Mouse (Mus musculus): ENCODE measurements at regions not wholly inside any gene's neighbourhood (a gene's known extent, or its start where the extent isn't known, plus 50 kb on each side); places are given as distances from the start of the nearest gene placed in this dataset.
A peak's percentile ranks its signal among the peaks of the same experiment; 100 is the strongest.
"Not testable (repeated sequence)": the region's sequence is repeated elsewhere in the genome, so short reads cannot be mapped to it uniquely, and the experiment has no call there.

- DNase-seq: no peak
These were observed 147.2 kb upstream of the Supt20 start for GRCm38 (mm10) chr3:54545393-54545792.

DNA sequence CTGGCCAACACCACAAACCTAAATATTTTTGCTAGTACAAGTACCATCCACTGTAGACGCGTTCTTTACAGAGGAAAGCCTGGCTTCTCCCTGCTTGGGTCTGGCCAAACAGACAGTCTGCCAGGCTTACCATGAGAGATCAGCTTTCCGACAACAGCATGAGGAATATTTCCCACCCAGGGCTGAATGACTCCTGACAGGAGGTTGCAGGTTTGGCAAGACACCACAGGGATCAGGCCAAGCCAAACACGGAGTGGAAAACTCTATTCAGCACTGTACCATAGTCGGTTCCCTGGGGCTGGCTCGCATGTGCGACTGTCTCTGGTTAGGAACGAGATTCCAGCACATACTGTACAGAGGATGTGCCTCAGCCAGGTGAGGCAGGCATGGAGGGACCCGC, 140.7 kb upstream of the Supt20 start:
- DNase-seq: peak; percentile 70

GRCm38 (mm10) chr3:54555954-54556353, 136.7 kb upstream of the Supt20 start:
- DNase-seq: no peak

- DNase-seq: no peak
These were observed 133.6 kb upstream of the Supt20 start for GRCm38 (mm10) chr3:54559053-54559452.

- peak; percentile 14 for DNase-seq
These were observed 133.1 kb upstream of the Supt20 start for GRCm38 (mm10) chr3:54559527-54559926.

DNA sequence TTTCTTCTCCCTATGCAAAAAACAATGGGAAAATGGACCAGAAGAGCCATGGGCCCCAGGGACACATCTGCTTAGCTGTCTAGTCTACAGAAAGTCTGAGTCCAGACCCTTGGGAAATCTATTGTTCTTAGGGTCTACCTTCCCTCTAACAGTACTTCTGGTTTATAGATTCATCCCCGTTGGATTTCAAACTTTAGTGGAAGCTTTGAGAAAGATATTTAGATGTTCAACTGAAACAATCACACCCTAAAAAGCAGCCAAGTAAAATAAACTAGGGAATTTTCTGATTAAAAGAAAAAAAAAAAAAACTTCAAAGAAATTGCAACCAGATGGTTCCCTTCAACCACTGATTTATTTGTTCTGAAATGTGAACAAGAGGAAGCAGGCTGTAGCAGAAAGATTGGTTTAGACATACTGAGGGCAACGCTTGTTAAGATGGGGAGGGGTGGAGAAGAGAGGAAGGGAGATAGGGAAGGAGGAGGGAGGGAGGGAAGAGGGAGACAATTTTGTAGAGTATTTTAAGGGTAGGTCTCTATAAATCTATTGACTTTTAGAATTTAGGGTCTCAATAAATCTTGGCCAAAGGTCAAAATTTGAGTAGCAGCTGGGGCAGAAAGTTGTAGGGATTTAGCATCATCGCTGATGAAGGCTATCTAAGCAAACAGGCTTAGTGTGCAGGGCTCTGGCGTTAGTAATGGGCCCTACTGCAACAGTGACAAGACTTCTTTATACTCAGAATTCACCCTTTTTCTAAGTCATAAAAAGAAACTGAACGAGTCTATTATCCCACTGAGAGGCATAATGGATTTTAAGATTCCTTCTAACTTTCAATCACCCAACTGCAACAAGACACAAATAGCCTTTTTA, 132.3 kb upstream of the Supt20 start:
- no peak for DNase-seq

DNA sequence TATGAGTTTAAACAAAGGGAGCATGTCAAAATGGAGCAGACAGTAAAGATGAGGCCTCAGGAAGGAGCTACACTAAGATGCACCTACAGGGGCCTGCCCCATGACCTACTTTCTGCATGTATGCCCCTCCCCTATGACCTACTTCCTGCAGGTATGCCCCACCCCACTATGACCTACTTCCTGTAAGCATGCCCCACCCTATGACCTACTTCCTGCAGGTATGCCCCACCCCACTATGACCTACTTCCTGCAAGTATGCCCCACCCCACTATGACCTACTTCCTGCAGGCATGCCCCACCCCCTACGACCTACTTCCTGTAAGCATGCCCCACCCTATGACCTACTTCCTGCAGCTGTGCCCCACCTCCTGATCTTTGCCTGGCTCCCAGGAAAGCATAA, 125.3 kb upstream of the Supt20 start:
- no peak for DNase-seq

- peak; percentile 26 for DNase-seq
These were observed 124.5 kb upstream of the Supt20 start for GRCm38 (mm10) chr3:54568096-54568495.

DNA sequence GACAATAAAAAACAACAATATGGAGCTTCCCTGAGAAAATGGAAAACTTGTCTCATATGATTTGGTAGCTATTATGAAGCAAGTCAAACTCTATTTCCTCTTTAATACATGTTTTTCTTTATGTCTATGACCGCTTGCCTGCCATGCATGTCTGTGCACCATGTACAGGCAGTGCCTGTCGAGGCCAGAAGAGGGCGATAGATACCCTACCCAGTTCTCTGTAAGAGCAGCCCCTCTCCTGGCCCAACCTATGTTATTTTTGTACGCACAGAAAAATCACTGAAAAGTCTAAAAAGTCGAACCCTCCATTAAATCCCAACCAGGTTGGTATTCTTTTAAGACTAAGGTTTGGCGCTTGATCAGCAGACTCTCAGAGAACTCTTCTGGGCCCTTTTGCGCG, 122.1 kb upstream of the Supt20 start:
- DNase-seq: no peak

GRCm38 (mm10) chr3:54577851-54578250, 114.8 kb upstream of the Supt20 start:
- DNase-seq: no peak

DNA sequence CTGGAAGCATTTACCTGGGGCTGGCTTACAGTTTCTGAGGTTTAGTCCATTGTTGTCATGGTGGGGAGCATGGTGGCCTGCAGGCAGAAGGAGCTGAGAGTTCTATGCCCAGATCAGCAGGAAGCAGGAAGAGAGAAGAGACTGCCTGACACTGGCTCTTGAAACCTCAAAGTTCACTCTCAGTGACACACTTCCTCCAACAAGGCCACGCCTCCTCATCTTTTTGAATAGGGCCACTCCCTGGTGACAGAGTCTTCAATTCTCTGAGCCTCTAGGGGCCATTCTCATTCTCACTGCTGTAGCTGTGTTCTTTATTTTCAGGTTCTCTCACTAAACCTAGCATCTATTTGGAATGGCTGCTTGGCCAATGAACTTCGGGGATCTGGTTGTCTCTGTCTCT, 113.2 kb upstream of the Supt20 start:
- DNase-seq: no peak

DNA sequence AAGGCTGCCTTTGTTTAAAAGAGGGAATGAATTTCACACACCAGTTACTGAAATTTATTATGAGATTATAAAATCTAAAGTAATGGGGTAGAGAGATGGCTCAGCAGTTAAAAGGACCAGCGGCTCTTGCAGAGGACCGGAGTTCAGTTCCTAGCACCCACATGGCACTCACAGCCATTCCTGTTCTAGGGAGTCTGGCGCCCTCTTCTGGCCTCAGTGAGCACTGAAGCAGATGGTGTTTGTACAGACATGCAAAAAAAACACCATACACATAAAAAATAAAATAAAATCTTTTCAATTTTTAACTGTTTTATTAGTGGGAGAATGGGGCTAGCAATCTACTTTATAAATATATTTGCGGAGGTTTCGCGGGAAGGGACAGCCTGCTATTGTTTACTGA, 112.3 kb upstream of the Supt20 start:
- no peak for DNase-seq

DNA sequence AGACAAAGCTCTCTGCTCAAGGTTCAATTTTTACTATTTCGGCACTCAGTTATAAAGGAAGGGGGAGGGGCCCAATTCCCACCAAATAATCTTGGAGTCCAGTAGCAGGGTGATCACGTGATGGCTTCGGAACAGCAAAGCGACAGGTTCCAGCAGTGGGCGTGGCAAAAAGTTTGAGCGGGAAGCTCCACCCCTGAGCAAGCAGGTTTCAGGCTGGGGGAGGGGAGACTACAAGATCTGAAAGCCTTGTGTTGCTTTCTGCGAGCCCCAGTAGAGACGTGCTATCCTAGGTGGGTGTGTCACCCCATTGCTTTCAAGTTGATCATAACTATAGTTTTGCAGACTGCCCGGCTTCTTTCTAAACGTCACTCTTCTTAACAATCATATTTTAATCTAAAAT, 106.8 kb upstream of the Supt20 start:
- not testable (repeated sequence) for DNase-seq

- no peak for DNase-seq
These were observed 105.2 kb upstream of the Supt20 start for GRCm38 (mm10) chr3:54587127-54587995.

DNA sequence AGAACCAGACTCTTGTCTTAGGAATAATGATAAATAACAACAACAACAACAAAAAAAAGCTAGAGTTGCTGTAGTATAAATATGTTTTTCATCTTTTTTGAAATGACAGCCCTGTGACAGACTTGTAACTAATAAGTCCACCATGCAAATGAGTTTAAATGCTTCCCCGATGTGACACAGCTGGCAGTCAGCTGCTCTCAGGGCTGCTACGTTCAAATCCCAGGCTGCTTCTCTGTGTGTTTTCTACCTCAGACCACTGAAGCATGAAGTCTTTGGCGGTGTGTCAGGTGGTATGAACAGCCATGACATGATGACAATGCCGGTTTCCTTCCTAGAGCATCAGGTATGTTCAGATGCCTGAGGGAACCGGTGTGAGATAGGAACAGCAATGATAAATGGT, 104.4 kb upstream of the Supt20 start:
- DNase-seq: no peak

DNA sequence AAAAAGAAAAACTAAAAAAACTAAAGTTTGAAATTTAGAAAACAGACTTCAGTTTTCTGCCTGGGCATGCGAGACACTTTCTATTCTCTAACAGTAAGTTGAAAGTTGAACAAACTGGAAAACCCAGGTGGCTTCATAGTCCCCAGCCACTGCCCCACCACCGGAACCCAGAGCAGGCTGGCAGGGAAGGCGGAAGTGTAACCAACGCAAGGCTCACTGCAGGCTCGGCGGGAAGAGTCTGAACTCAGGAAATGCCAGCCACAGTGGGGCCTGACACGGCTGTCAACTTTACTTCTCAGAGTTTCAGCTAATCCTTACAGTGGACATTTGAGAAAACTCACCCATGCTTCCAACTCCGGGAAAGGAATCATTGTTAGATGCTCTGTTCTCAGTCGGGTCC, 102.6 kb upstream of the Supt20 start:
- no peak for DNase-seq

GRCm38 (mm10) chr3:54591160-54591559, 101.4 kb upstream of the Supt20 start:
- DNase-seq: no peak

DNA sequence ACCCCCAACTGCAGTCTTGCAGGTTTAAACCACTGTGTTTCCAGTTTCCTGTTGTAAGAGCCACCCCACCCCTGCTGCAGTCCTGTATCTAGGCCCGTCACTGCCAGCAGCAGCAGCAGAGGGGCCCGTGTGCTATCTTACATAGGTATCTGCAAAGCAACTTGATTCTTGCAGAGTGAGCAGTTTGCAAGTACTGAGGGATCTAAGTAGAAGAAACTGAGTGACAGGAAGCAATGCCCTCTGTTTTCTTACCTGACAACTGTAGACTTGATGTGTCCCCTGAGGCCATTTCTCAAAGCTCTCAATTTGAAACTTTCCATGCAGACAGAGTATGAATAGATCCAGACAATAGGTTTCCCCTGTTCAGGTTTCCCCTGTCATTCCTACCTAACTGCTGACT, 100.5 kb upstream of the Supt20 start:
- DNase-seq: no peak

GRCm38 (mm10) chr3:54592655-54593428, 99.8 kb upstream of the Supt20 start:
- no peak for DNase-seq

GRCm38 (mm10) chr3:54595193-54595592, 97.4 kb upstream of the Supt20 start:
- no peak for DNase-seq

GRCm38 (mm10) chr3:54597326-54598274, 95.0 kb upstream of the Supt20 start:
- peak; percentile 55 for DNase-seq

- DNase-seq: no peak
These were observed 94.3 kb upstream of the Supt20 start for GRCm38 (mm10) chr3:54598296-54598695.
